29 mouse cellular contexts compared by ENCODE assay signal in genomic region chr1:131540795-131541194, GRCm38 (mm10). TPM values are rescaled to one million over a fixed set of nuclear protein-coding genes. Genes with fewer than 3 reads are reported as not detected.
DNase-seq lines count a peak whose midpoint lies in the region; ATAC-seq lines count a peak whose summit lies in the region.
"Had no signal": no experiment of that assay in that cellular context is flagged by ENCODE, and none has a peak within 500 bp of the region (broad histone marks: within the 10 kb centered on the region; RNA-seq: fewer than 3 reads in every experiment).

No protein-coding gene starts in this region.

- WGBS in heart, embryonic 13.5 days, result 73% methylated on average over 5 of the region's 5 CpGs
- WGBS in heart, embryonic 12.5 days, result 74% methylated on average over 5 of the region's 5 CpGs
- WGBS in midbrain, embryonic 11.5 days, result 46% methylated on average over 5 of the region's 5 CpGs
- WGBS in midbrain, embryonic 14.5 days, result 23% methylated on average over 5 of the region's 5 CpGs
- 35% methylated on average over 5 of the region's 5 CpGs for WGBS in embryonic facial prominence, embryonic 13.5 days

- H3K4me3 ChIP-seq in heart, embryonic 13.5 days, result no peak overlapping the region
- H3K4me3 ChIP-seq in heart, embryonic 12.5 days, result no peak overlapping the region
- H3K4me3 ChIP-seq in midbrain, embryonic 11.5 days (ENCODE audit: low read depth, low read length), result no peak overlapping the region
- no peak overlapping the region for H3K4me3 ChIP-seq in midbrain, embryonic 14.5 days (replicated peaks; ENCODE audit: low read depth, low read length)
- no peak overlapping the region for H3K4me3 ChIP-seq in embryonic facial prominence, embryonic 13.5 days
- H3K4me3 ChIP-seq: forebrain, embryonic 10.5 days; forebrain, embryonic 13.5 days; hindbrain, embryonic 15.5 days; intestine, embryonic 15.5 days had no signal

- H3K9ac ChIP-seq in heart, embryonic 13.5 days, result no peak overlapping the region
- H3K9ac ChIP-seq in heart, embryonic 12.5 days, result no peak overlapping the region
- H3K9ac ChIP-seq in midbrain, embryonic 11.5 days (ENCODE audit: low read length), result no peak overlapping the region
- no peak overlapping the region for H3K9ac ChIP-seq in midbrain, embryonic 14.5 days (replicated peaks; ENCODE audit: low read length)
- H3K9ac ChIP-seq in embryonic facial prominence, embryonic 13.5 days, result no peak overlapping the region
- H3K9ac ChIP-seq: forebrain, embryonic 13.5 days; hindbrain, embryonic 15.5 days; intestine, embryonic 15.5 days had no signal

- peak; percentile 27 for DNase-seq in embryo, embryonic 11 days
- no peak for DNase-seq in embryo, embryonic 10.5 days (ENCODE audit: low spot score)
- peak; percentile 88 for DNase-seq in midbrain, embryonic 11.5 days (ENCODE audit: low spot score, missing footprints)
- DNase-seq in midbrain, embryonic 14.5 days, result no peak
- DNase-seq in spleen, postnatal 10 days (ENCODE audit: low spot score in 2 of 2), result no peak
- DNase-seq: adrenal gland, postnatal 10 days; adrenal gland, postnatal 36 days; B cell, adult 2 months; cerebellum, adult 18-20 months; cerebellum, adult 9-11 months; cerebellum, postnatal 25 days; gastrocnemius, postnatal 10 days; gastrocnemius, postnatal 36 days; kidney, adult 11 months; kidney, adult 8-10 months had no signal

- H3K4me1 ChIP-seq in heart, embryonic 13.5 days, result peaks cover 5% of the 10 kb centered on the region; the same call in 1 of the 2 replicates
- H3K4me1 ChIP-seq in heart, embryonic 12.5 days (replicated peaks), result peaks cover 7% of the 10 kb centered on the region; the same call in 1 of the 2 replicates
- H3K4me1 ChIP-seq in midbrain, embryonic 11.5 days (ENCODE audit: control insufficient read depth, insufficient read depth, low read length), result no peaks in the 10 kb centered on the region; the same call in 1 of the 2 replicates
- 0 out of 2 replicates have a peak, but pooled peaks cover 4% of the 10 kb centered on the region for H3K4me1 ChIP-seq in midbrain, embryonic 14.5 days (ENCODE audit: control insufficient read depth, insufficient read depth, low read length)
- H3K4me1 ChIP-seq in embryonic facial prominence, embryonic 13.5 days, result peaks cover 10% of the 10 kb centered on the region
- H3K4me1 ChIP-seq: forebrain, embryonic 13.5 days; hindbrain, embryonic 15.5 days; intestine, embryonic 15.5 days had no signal

- H3K4me2 ChIP-seq in heart, embryonic 13.5 days, result no peak overlapping the region
- H3K4me2 ChIP-seq in heart, embryonic 12.5 days, result no peak overlapping the region
- H3K4me2 ChIP-seq in midbrain, embryonic 11.5 days, result no peak overlapping the region
- no peak overlapping the region for H3K4me2 ChIP-seq in midbrain, embryonic 14.5 days (ENCODE audit: low read length)
- no peak overlapping the region for H3K4me2 ChIP-seq in embryonic facial prominence, embryonic 13.5 days
- H3K4me2 ChIP-seq: forebrain, embryonic 13.5 days; hindbrain, embryonic 15.5 days; intestine, embryonic 15.5 days had no signal

- H3K36me3 ChIP-seq in heart, embryonic 13.5 days, result peaks cover 5% of the 10 kb centered on the region; the same call in 1 of the 2 replicates
- 0 out of 2 replicates have a peak, but pooled peaks cover 6% of the 10 kb centered on the region for H3K36me3 ChIP-seq in heart, embryonic 12.5 days
- H3K36me3 ChIP-seq in midbrain, embryonic 11.5 days (ENCODE audit: control insufficient read depth, insufficient read depth, low read length), result no peaks in the 10 kb centered on the region
- H3K36me3 ChIP-seq in midbrain, embryonic 14.5 days (ENCODE audit: control insufficient read depth, insufficient read depth, low read length), result no peaks in the 10 kb centered on the region
- H3K36me3 ChIP-seq in embryonic facial prominence, embryonic 13.5 days, result no peaks in the 10 kb centered on the region
- H3K36me3 ChIP-seq: hindbrain, embryonic 15.5 days; intestine, embryonic 15.5 days had no signal

- H3K9me3 ChIP-seq in heart, embryonic 13.5 days, result no peaks in the 10 kb centered on the region
- no peaks in the 10 kb centered on the region for H3K9me3 ChIP-seq in heart, embryonic 12.5 days (replicated peaks)
- no peaks in the 10 kb centered on the region for H3K9me3 ChIP-seq in midbrain, embryonic 11.5 days (ENCODE audit: control insufficient read depth, low read length)
- H3K9me3 ChIP-seq in midbrain, embryonic 14.5 days (ENCODE audit: control insufficient read depth, low read length), result no peaks in the 10 kb centered on the region
- no peaks in the 10 kb centered on the region for H3K9me3 ChIP-seq in embryonic facial prominence, embryonic 13.5 days
- H3K9me3 ChIP-seq: forebrain, embryonic 10.5 days; forebrain, embryonic 13.5 days; G1E; hindbrain, embryonic 15.5 days; intestine, embryonic 15.5 days had no signal

- no peak for ATAC-seq in heart, embryonic 13.5 days (ENCODE audit: extremely low read depth, insufficient number of reproducible peaks, low FRiP score, low TSS enrichment)
- ATAC-seq in heart, embryonic 12.5 days (ENCODE audit: insufficient number of reproducible peaks, low FRiP score), result no peak
- ATAC-seq in midbrain, embryonic 11.5 days (ENCODE audit: low FRiP score), result no peak
- ATAC-seq in midbrain, embryonic 14.5 days (ENCODE audit: low FRiP score, low TSS enrichment), result no peak
- no peak for ATAC-seq in embryonic facial prominence, embryonic 13.5 days (ENCODE audit: insufficient number of reproducible peaks, insufficient read depth, low FRiP score, low TSS enrichment, low read depth)
- ATAC-seq: forebrain, embryonic 13.5 days; forebrain, embryonic 16.5 days; Patski had no signal

- 0 out of 2 replicates have a peak overlapping the region, but pooled peaks have one; percentile 54 for H3K27ac ChIP-seq in heart, embryonic 13.5 days (replicated peaks)
- H3K27ac ChIP-seq in heart, embryonic 12.5 days (ENCODE audit: poor library complexity, severe bottlenecking), result no peak overlapping the region
- H3K27ac ChIP-seq in midbrain, embryonic 11.5 days (ENCODE audit: low read depth, low read length), result no peak overlapping the region
- no peak overlapping the region for H3K27ac ChIP-seq in midbrain, embryonic 14.5 days (replicated peaks; ENCODE audit: low read depth, low read length)
- peak overlapping the region; percentile 83; the same call in 1 of the 2 replicates for H3K27ac ChIP-seq in embryonic facial prominence, embryonic 13.5 days
- H3K27ac ChIP-seq: forebrain, embryonic 10.5 days; forebrain, embryonic 13.5 days; hindbrain, embryonic 15.5 days; intestine, embryonic 15.5 days had no signal

- H3K27me3 ChIP-seq in heart, embryonic 13.5 days (replicated peaks), result no peaks in the 10 kb centered on the region
- no peaks in the 10 kb centered on the region for H3K27me3 ChIP-seq in heart, embryonic 12.5 days (replicated peaks)
- H3K27me3 ChIP-seq in midbrain, embryonic 11.5 days (ENCODE audit: control insufficient read depth, insufficient read depth, low read length), result no peaks in the 10 kb centered on the region
- H3K27me3 ChIP-seq in midbrain, embryonic 14.5 days (ENCODE audit: control insufficient read depth, insufficient read depth, low read length), result no peaks in the 10 kb centered on the region
- no peaks in the 10 kb centered on the region for H3K27me3 ChIP-seq in embryonic facial prominence, embryonic 13.5 days
- H3K27me3 ChIP-seq: CH12.LX; forebrain, embryonic 13.5 days; hindbrain, embryonic 15.5 days; intestine, embryonic 15.5 days; Patski had no signal

RNA-seq across cellular contexts. Expression of gene Fam72a, which starts 13.1 kb away (rescaled TPM):
- polyA plus RNA-seq in heart, embryonic 13.5 days (2015; fragmentation: Nextera tagmentation; extraction: Ambion mirVana), result 2.4 and 3.1 TPM in 2 replicates
- polyA plus RNA-seq in heart, embryonic 12.5 days (2016; fragmentation: Nextera tagmentation; extraction: Ambion mirVana), result 3.2 and 3.4 TPM in 2 replicates
- 4.5 and 4.7 TPM in 2 replicates for polyA plus RNA-seq in midbrain, embryonic 11.5 days (2014; fragmentation: Nextera tagmentation; extraction: Ambion mirVana)
- 1.4 and 1.8 TPM in 2 replicates for polyA plus RNA-seq in midbrain, embryonic 14.5 days (2014; fragmentation: Nextera tagmentation; extraction: Ambion mirVana)
- 3.3 and 3.5 TPM in 2 replicates for polyA plus RNA-seq in embryonic facial prominence, embryonic 13.5 days (2015; fragmentation: Nextera tagmentation; extraction: Ambion mirVana)

RNA-seq across cellular contexts. Expression of gene Srgap2, which starts 13.6 kb away (rescaled TPM):
- polyA plus RNA-seq in heart, embryonic 13.5 days (2015; fragmentation: Nextera tagmentation; extraction: Ambion mirVana), result 13.2 and 15.8 TPM in 2 replicates
- 18.6 and 24.3 TPM in 2 replicates for polyA plus RNA-seq in heart, embryonic 12.5 days (2016; fragmentation: Nextera tagmentation; extraction: Ambion mirVana)
- polyA plus RNA-seq in midbrain, embryonic 11.5 days (2014; fragmentation: Nextera tagmentation; extraction: Ambion mirVana), result 16.4 and 19.3 TPM in 2 replicates
- polyA plus RNA-seq in midbrain, embryonic 14.5 days (2014; fragmentation: Nextera tagmentation; extraction: Ambion mirVana), result 28.6 and 30.8 TPM in 2 replicates
- 16.6 and 20.0 TPM in 2 replicates for polyA plus RNA-seq in embryonic facial prominence, embryonic 13.5 days (2015; fragmentation: Nextera tagmentation; extraction: Ambion mirVana)

RNA-seq across cellular contexts. Expression of gene Avpr1b, which starts 58.2 kb away (rescaled TPM):
- polyA plus RNA-seq in heart, embryonic 13.5 days (2015; fragmentation: Nextera tagmentation; extraction: Ambion mirVana), result not detected in 2 replicates
- not detected in 2 replicates for polyA plus RNA-seq in heart, embryonic 12.5 days (2016; fragmentation: Nextera tagmentation; extraction: Ambion mirVana)
- polyA plus RNA-seq in midbrain, embryonic 11.5 days (2014; fragmentation: Nextera tagmentation; extraction: Ambion mirVana), result not detected in 2 replicates
- polyA plus RNA-seq in midbrain, embryonic 14.5 days (2014; fragmentation: Nextera tagmentation; extraction: Ambion mirVana), result not detected in 2 replicates
- polyA plus RNA-seq in embryonic facial prominence, embryonic 13.5 days (2015; fragmentation: Nextera tagmentation; extraction: Ambion mirVana), result not detected in 2 replicates
- polyA plus RNA-seq: embryonic facial prominence, embryonic 11.5 days; forebrain, embryonic 10.5 days; forebrain, embryonic 13.5 days; forebrain, embryonic 16.5 days; G1E; heart, embryonic 14.5 days; heart, postnatal 0 days; hindbrain, embryonic 15.5 days; intestine, embryonic 15.5 days; Patski had no signal

Comparison
In these comparisons a context has a peak if more than half of its experiments do, and no peak if none do; other contexts are left out.
1. DNase-seq: peak in embryo, embryonic 11 days (single experiment) and midbrain, embryonic 11.5 days (single experiment); none in embryo, embryonic 10.5 days (single experiment), midbrain, embryonic 14.5 days (single experiment) and spleen, postnatal 10 days (0 of 2).
2. H3K27ac ChIP-seq: peak in heart, embryonic 13.5 days (single experiment) and embryonic facial prominence, embryonic 13.5 days (single experiment); none in heart, embryonic 12.5 days (single experiment), midbrain, embryonic 11.5 days (single experiment) and midbrain, embryonic 14.5 days (single experiment).